Mouse (Mus musculus) megakaryocyte, adult 5-6 weeks (primary cell): ENCODE measurements around the gene Pkmyt1. TPM values are rescaled to one million over a fixed set of nuclear protein-coding genes. Genes with fewer than 3 reads are reported as not detected.

Experiments used
- ATAC-seq: 2 replicates; pipeline ENCODE4 v1.8.0; 2016; ENCODE audit warnings: mild to moderate bottlenecking, inconsistent platforms; ENCODE audit not compliant: poor library complexity, severe bottlenecking
- total RNA-seq, 2 experiments: library from RNA; stranded (forward) in 1 of 2; stranded (reverse) in 1 of 2; fragments of 153-499, 151-499 nt in 1 of 2; fragments of 221-1000, 200-1000 nt in 1 of 2; gene quantifications; 2 replicates each; pipeline versions ENCODE4 v1.2.3 to v1.2.4; 2015 to 2017

Pkmyt1 gene
- total RNA-seq, 2 experiments from 2014 or later, result 15.9 to 32.2 TPM

DNA sequence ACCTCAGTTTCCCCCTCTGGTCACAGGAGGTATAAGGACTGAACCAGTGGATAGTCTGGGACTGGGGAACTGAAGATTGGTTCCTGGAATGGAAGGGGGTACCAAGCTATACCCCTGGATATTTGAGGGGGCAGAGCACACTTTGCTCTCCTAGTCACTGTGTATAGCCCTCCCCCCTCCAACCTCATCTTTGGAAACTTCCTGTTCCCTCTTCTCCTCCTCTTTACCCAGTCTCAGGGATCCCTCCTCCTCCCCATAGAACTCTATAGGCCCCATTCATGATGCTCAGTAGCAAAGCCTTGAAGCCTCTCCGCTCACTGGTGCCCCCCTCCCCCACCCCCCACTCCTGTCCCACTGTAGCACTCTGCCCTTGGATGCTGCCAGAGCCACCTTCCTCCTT lies 6.7 kb upstream of the Pkmyt1 start:
- ATAC-seq, result no peak

- no peak for ATAC-seq
Observed at GRCm38 (mm10) chr17:23721886-23722285, 4.2 kb upstream of the Pkmyt1 start.

DNA sequence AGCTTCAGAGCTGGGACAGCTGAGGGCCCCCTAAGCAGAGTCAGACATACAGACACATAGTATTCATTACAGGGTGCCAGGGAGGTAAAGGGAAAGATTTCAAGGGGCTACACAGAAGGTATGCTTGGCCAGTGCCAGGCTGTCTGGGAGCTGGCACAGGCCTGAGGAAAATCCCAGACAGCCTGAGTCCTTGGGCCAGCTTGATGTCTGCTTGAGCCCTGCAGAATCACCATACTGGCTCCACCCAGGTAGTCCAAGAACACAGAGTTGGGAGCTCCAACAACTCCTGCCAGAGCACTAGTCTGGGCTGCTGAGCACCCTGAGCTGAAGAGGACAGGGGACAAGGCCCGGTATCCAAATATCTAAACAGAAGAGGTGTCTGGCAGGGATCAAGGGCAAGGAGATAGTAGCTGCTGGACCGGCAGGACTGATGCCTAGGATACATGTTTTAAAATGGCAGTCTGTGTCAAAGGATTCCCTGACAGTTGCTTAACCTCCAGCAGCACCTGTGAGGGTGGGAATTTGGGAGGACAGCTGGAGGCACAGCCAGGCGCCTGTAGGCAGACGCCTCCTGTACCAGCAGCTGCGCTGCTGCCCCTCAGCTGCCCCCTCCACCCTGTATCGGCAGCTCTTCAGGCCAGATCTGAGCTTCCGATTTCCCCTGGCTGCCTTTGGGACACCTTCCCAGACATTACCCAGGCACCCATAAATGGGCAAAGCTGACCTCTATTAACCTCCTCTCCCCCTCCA lies 3.6 kb upstream of the Pkmyt1 start, which contains the start of gene 1520401A03Rik:
1520401A03Rik (minus strand) TSS at position 408 of the 750 bp plus-strand sequence.
- no peak for ATAC-seq

DNA sequence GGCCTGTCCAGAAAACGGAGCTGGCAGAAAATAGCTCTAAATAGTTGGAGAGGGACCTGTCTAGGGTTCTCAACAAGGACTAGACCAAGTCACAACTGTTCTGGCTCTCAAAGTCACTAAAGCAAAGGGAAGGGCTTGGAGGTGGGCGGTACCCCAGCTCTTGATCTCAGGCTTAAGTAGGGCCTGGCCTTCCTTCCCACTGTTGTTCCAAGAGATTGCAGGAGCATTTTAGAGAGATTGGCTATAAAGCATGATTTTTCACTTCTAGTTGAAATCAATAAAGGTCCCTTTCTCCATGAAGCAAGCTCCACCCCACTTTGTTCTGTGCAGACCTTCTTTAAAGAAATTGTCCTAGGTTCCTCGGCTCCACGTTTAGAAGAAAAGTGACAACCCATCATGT lies 659 bp upstream of the Pkmyt1 start:
- no peak for ATAC-seq

DNA sequence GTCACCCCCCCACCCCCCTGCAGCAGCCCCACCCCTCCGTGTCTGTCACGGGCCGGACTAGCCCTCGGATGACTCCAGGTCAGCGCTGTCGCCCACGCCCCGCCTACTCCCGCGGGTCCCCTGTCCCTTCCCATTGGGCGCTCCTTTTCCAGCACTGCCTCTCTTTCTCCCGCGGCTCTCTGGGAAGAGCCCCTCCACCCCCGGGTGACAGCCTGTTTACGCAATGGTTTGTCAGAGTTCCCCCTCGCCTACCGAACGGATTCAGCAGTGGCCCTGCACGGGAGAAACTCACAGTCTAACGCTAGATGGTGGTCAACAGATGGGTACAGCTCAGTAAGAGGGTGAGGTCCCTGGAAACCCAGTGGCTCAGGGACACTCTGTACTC lies 614 bp downstream of the Pkmyt1 start:
- ATAC-seq, result peak; percentile 73

- ATAC-seq, result no peak
Observed at GRCm38 (mm10) chr17:23730441-23730840, 4.3 kb downstream of the Pkmyt1 start.

- no peak for ATAC-seq
Observed at GRCm38 (mm10) chr17:23734341-23734740, 8.2 kb downstream of the Pkmyt1 start.

DNA sequence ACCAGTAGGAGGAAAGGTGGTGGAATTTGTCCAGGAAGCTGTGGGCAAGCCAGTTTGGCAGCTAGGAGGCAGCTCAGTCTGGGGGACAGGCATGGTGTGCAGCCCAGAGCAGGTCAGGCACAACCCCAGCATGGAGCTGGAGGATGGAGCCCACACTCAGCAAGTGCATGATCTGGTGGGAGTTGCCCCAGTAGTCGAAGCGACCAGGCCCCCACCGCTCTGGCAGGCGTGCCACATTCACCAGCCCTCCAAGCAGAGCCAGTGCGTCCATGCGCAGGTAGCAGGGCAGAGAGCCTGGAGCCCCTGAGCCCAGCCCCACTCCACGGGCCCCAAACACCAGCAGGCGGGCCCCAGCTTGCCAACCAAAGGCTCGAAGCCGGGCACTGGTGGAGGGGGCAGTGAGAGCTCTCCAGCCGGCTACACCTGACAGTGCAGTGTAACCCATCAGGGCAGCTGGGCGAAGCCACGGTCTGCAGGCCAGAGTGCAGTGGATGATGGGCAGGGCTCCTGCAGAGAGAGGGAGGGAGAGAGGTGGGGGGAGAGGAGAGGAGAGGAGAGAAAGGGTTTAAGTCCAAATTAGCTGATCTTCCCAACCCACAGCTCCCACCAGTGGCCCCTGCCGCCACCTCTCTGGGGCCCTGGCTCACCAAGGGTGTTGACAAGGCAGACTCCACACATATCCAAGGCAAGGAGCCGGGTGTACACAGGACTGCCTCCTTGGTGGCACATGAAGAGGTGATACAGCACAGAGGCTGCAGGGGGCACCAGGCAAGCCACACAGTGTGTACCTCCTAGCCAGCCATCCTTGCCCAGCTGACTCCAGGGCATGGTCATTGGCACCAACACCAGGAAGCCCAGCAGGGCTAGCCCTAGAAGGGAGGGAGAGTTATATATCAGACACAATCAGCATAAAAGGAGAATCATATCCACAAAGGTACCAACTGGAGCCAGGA lies 11.6 kb downstream of the Pkmyt1 start:
- ATAC-seq, result no peak

- no peak for ATAC-seq
Observed at GRCm38 (mm10) chr17:23738836-23739201, 12.7 kb downstream of the Pkmyt1 start.

DNA sequence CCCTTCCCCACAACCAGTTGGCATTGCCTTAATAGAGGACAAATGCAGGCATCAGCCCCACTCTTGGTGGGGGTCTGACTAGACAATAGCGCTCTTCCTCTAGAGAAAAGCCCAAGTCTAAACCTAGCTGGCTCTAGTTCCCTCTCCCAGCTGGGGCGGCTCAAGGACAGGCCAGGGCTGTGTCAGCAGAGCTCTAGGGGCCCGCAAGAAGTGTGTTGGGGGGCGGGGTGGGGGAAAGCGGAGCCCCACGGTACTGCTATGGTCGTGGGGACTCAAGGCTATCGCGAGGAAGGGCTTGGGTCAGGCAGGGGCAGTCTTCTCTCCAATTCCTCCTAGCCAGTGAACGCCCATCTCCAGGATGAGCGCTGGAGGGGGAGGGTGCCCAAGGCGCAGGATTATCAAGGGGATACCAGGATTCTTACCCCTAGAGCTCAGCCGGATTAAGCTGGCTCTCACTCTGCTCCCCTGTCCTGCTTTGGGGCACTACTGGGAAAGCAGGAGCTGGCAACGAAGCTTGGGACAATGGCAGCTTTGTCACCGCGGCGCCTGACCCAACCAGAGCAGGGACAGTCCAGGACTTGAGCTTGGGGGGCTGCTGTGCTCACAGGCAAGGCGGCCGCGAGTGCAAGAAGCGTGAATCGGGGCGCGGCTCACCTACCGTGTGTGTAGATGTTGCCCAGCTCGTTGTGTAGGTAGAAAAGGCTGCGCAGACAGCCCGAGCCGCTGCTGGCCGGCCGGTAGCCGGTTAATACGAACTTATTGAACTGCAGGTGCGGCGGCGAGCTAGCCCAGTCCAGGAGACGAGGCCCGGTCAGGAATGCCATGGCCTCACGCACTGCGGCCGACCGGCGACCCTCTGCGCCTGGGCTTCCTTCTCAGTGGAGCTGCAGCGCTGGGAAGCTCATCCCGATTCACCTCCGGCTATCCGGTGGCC lies 13.3 kb downstream of the Pkmyt1 start:
- no peak for ATAC-seq

DNA sequence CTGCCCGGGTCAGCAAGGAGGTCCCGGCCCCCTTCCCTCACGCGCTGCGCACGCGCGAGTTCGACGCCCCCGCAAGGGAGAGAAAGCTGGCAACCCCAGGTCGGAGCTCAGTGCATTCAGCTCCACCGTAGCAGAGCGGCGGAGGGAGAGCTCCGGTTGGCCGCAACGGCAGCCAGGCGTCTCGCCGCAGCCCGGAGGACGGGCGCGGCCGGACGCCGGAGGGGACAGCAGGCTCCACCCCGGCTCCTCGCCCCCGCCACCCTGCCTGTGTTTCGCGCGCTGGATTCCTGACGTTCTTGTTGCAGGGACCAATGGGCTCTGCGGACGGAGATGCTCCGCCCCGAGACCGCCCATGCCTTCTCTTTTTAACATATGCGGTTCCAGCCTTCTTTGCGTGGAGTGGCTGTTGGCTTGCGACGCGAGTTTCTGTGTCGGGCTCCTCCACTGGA lies 14.0 kb downstream of the Pkmyt1 start:
- peak; percentile 89 for ATAC-seq

GRCm38 (mm10) chr17:23740598-23741021 lies 14.5 kb downstream of the Pkmyt1 start, which contains the start of gene Paqr4:
Paqr4 (minus strand) TSS chr17:23740867.
- peak; percentile 18; the same call in 1 of the 2 replicates for ATAC-seq

DNA sequence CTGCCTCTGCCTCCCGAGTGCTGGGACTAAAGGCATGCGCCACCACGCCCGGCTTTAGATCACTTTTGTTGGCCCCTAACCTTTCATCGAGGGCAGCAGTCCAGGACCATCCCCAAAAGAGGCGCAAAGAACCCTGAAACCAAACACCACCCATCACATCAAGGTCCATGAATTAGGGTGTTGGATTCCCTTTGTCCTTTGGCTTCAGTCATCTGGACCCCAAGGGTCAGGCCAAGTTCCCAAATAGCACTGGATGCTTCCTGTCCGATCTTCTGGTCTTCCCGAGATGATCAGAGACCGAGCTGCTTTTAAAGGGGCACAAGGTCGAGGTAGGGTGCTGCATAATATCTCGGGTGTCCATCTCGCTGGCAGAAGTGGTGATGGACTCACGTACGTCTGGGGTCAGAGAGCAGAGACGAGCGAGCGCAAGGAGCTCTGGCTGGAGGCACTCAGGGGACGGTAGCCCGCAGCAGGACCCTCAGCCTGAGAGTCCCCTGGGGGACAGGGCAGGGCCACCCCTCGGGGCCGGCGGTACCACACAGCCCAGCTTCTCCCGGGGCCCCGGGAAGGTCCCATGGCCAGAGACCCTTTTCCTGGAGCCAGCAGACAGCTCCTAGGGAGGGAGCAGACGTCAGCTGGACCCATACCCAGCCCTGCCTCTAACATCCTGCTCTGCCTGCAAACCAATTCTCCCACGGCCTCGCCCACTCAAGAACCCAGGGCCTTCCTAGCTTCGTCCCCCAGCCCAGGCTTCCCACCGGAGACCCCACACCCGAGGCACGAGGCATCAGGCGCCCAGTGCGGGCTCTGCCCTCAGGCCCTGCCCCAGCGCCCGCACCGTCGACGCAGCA lies 15.4 kb downstream of the Pkmyt1 start:
- no peak for ATAC-seq

DNA sequence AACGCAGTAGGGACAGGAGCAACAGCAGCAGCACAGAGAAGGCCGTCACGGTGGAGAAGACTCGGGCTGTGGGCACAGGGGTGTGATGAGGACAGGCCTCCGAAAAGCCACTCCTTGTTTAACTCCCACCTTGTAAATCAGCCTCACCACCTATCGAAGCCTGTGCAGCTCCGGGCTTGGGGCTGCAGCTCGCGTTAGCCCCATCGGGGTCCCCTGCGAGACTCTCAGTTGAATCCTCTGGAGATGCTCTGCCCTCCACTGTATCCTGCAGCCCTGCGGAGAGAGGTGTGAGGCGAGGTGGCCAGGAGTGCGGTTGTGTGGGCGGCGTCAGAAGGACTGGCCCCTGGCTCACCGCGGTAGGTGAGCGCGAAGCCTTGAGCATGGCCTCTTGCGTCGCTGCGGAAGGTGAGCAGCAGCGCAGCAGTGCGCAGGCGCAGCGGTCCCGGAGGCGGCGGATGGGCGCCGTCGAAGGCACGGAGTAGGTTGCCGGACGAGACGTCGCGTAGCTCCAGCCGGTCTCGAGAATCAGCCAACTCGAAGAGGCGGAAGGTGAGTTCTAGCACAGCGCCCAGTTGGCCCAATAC lies 16.2 kb downstream of the Pkmyt1 start:
- no peak for ATAC-seq

DNA sequence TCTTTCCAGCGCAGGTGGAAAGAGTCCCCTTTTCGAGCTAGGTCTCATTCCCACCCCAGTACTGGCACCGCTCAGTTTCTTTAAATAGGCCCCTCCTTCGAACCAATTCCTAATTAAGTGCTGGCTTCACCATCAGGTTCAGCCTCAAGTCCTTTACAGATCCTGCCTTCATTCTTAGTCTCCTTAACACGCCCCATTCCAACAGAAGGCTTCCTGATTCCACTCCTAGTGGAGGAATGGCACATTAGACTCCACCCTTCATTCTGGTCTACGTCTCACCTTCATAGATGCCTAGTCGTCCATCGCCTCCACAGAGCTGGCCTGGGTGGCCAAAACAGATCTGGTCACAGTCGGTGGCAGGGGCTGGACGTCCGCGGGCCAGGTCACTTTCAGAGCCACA lies 16.8 kb downstream of the Pkmyt1 start:
- no peak for ATAC-seq

GRCm38 (mm10) chr17:23744076-23744475 lies 17.9 kb downstream of the Pkmyt1 start:
- no peak for ATAC-seq

DNA sequence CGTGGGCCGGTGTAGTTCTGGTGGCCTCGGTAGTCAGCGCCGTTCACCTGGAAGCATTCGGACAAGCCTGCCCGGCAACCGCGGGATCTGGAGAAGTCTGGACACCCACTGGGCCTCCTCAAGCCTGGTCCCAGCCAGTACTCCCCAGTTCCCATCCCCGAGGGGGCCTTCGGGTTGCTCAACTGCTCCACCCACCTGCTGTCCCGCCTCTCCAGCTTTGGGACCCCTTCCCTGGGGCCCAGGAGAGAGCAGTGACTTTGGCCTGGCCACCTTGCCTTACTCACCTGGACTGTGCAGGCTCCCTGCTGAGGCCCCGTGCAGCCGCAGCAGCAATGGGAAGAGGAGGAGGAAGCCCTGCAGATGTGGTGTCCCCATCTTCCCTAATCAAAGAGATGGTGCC lies 18.5 kb downstream of the Pkmyt1 start:
- no peak for ATAC-seq

- ATAC-seq, result no peak
Observed at GRCm38 (mm10) chr17:23745301-23746251, 19.4 kb downstream of the Pkmyt1 start, which contains the start of gene Kremen2. Kremen2 (minus strand) TSS chr17:23745833.
